Mouse (Mus musculus) stomach, embryonic 16.5 days (tissue): ENCODE measurements at regions not wholly inside any gene's neighbourhood (a gene's known extent, or its start where the extent isn't known, plus 50 kb on each side); places are given as distances from the start of the nearest gene placed in this dataset.
A peak's percentile ranks its signal among the peaks of the same experiment; 100 is the strongest.

Experiments
- ATAC-seq: fragments of 200-750 bp; cut with Nextera tagmentation; 2 replicates; pipeline ENCODE4 v1.8.0; 2017; ENCODE audit warnings: moderate number of reproducible peaks, moderate TSS enrichment; ENCODE audit not compliant: insufficient read depth, low FRiP score
- H3K27ac ChIP-seq: fragments of 300-500 bp; sonication (generic); 2 replicates; pipeline ENCODE4 v1.5.1; 2014; ENCODE audit warnings: low read length
- H3K27me3 ChIP-seq: fragments of 300-500 bp; sonication (generic); 2 replicates; pipeline ENCODE4 v1.6.1; 2014; ENCODE audit warnings: low read length, control low read depth, mixed read lengths; ENCODE audit not compliant: control insufficient read depth, insufficient read depth
- H3K36me3 ChIP-seq: fragments of 300-500 bp; sonication (generic); 2 replicates; pipeline ENCODE4 v1.6.1; 2014; ENCODE audit warnings: low read length; ENCODE audit not compliant: control insufficient read depth, insufficient read depth
- H3K4me1 ChIP-seq: fragments of 300-500 bp; sonication (generic); 2 replicates; pipeline ENCODE4 v1.6.1; 2014; ENCODE audit warnings: low read length, control low read depth, mixed read lengths; ENCODE audit not compliant: control insufficient read depth, insufficient read depth
- H3K4me2 ChIP-seq: fragments of 300-500 bp; sonication (generic); 2 replicates; pipeline ENCODE4 v1.6.1; 2014; ENCODE audit warnings: low read depth, low read length, mixed read lengths
- H3K4me3 ChIP-seq: fragments of 300-500 bp; sonication (generic); replicated peaks from 2 replicates; pipeline ENCODE4 v1.5.1; 2014; ENCODE audit warnings: mild to moderate bottlenecking, low read length
- H3K9ac ChIP-seq: fragments of 300-500 bp; sonication (generic); 2 replicates; pipeline ENCODE4 v1.6.1; 2014; ENCODE audit warnings: low read length
- H3K9me3 ChIP-seq: fragments of 300-500 bp; sonication (generic); replicated peaks from 2 replicates; pipeline ENCODE4 v1.6.1; 2016; ENCODE audit warnings: low read length, control low read depth; ENCODE audit not compliant: control insufficient read depth
- WGBS: fragments of 180-500 bp; shearing (Covaris S2); extraction: QIAGEN DNeasy Blood & Tissue Kit; methylation state at CpG from one replicate; pipeline ENCODE4 v1.1.7; 2014; 5-methylcytosine and 5-hydroxymethylcytosine counted together

DNA sequence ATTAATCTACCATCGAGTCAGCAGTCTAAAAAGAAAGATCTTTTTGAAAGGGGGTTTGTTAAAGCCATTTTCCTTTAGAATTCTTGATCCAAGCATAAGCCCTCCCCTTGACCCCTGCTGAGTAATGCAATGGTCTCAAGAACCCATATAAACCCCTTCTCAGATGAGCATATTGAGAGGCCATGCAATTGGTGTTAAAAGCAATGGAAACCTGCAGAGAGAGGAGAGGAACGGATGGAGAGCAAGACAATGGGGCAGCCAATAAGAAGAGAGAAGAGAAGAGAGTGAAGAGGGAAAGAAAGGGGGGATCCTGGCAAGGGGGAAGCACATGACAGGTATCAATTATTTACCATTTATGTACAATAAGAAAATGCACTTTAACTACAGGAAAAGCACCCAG is 201.7 kb upstream of the Creb1 start:
- Histone ChIP-seq H3K4me2 (no peak overlapping the region), H3K27me3 (no peaks in the 10 kb centered on the region), H3K27ac (no peak overlapping the region), H3K9ac (no peak overlapping the region), H3K36me3 (no peaks in the 10 kb centered on the region), H3K4me3 (no peak overlapping the region), H3K4me1 (no peaks in the 10 kb centered on the region), H3K9me3 (no peaks in the 10 kb centered on the region)
- no peak for ATAC-seq
- WGBS, result 65% methylated on average over 2 of the region's 2 CpGs

DNA sequence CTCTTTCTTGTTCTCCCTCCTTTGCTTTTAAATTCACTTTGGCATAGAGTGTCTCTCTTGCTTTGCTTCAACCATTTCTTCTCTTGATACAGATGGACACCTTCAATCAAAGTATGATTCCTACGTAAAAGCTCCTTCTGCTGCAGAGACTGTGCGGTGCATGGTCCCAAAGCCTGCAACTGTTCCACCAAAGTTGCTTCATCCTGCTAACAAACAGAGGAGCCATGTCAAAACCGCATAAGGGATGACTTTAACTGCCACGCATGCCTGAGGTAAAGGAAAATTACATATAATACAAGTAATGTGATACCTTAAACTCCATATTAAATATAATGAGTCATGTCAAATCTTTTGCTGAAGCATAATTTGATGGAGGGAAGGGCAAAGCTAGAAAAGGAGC is 200.1 kb upstream of the Klf7 start:
- Histone ChIP-seq H3K4me3 (no peak overlapping the region), H3K36me3 (no peaks in the 10 kb centered on the region), H3K4me2 (no peak overlapping the region), H3K9ac (no peak overlapping the region), H3K27me3 (no peaks in the 10 kb centered on the region), H3K27ac (no peak overlapping the region), H3K4me1 (no peaks in the 10 kb centered on the region), H3K9me3 (no peaks in the 10 kb centered on the region)
- no peak for ATAC-seq
- 90% methylated on average over 4 of the region's 4 CpGs for WGBS

DNA sequence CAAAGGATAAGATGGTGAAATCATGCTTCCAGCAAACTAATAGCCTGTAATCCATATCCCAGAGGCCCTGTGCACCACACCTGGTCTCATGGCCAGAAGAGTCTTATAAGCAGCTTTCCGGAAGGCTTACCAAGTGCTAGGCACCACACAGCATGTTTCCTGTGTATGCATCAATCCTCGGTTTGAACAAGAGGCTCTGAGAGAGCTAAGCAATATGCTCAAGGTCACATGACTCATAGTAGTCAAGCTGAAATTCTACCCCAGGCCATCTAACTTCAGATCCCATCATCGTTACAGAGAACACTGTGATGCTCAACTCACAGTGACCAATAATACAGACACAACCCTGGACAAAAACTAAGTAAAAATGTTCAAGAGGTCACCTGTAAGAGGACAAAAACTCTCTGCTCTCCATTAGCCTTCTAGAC is 197.1 kb upstream of the Klf7 start:
- no peaks in the 10 kb centered on the region for H3K36me3 ChIP-seq
- WGBS, result 68% methylated on average over 3 of the region's 3 CpGs
- no peaks in the 10 kb centered on the region for H3K27me3 ChIP-seq
- H3K27ac ChIP-seq, result no peak overlapping the region
- H3K9me3 ChIP-seq, result no peaks in the 10 kb centered on the region
- H3K4me1 ChIP-seq, result no peaks in the 10 kb centered on the region
- no peak overlapping the region for H3K4me2 ChIP-seq
- ATAC-seq, result no peak
- H3K4me3 ChIP-seq, result no peak overlapping the region
- no peak overlapping the region for H3K9ac ChIP-seq

DNA sequence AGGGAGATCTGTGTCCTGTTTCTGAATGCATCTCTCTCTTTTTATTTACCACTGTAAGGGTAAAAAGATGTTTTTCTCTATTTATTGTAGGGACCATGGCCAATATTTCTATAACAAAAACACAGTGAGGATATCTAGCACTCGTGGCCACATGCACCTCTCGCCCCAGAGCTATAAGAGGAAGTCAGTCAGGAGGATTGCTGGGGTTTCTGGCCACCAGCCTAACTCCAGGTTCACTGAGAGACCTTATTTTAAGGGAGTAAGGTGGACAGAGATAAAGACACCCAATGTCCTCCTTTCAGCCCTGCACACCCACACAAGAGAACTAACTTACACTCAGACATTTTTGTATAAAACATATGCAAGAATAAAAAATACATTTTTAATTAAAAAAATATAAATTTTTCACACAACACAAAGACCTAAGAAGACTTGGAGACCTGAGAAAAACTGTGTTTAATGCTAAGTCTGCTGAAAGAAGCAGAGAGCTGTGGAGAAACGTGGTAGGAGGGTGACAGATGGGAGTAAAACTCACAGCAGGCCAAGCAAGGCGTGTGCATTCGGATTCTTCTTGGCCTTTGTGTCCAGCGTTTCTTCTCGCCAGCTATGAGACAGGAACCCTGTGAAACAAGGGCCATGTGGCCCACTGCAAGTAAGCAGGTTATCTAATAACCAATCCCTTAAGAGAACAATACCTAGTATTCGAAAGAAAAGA is 196.5 kb upstream of the Klf7 start:
- Histone ChIP-seq H3K36me3 (no peaks in the 10 kb centered on the region), H3K27ac (no peak overlapping the region), H3K9ac (no peak overlapping the region), H3K9me3 (no peaks in the 10 kb centered on the region), H3K4me3 (no peak overlapping the region), H3K27me3 (no peaks in the 10 kb centered on the region), H3K4me2 (no peak overlapping the region), H3K4me1 (no peaks in the 10 kb centered on the region)
- WGBS, result 72% methylated on average over 8 of the region's 8 CpGs
- ATAC-seq, result no peak

DNA sequence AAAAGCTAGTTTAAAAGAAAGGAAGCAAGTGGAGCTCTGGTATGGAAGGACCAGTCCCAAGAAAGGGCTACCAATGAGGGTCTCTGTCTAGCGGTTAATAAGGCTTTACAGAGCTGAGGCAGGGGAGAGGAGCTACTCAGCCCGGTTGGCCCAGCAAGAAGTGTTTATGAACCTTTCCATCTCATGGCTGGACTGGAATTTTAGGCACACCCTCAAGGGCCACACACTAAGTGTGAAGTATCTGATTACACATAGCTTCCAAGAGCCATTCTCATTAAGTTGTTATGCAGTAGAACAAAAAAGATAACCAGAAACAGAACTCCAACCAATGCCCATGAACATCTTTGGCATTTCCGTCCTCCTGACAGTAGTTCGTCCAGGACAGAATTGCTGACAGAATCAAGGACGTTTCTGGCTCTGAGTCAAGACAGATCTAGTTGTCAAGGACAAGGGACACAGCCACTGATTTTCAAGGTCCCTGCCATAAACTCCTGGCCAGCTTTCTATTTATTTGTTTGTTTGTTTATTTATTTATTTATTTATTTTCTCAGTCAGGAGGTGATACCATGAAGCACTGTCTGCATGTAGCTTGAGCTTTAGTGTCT is 195.1 kb upstream of the Klf7 start:
- Histone ChIP-seq H3K4me1 (no peaks in the 10 kb centered on the region), H3K36me3 (no peaks in the 10 kb centered on the region), H3K4me2 (no peak overlapping the region), H3K9me3 (no peaks in the 10 kb centered on the region), H3K4me3 (no peak overlapping the region), H3K27ac (no peak overlapping the region), H3K9ac (no peak overlapping the region), H3K27me3 (no peaks in the 10 kb centered on the region)
- ATAC-seq, result no peak
- 64% methylated on average over 5 of the region's 5 CpGs for WGBS

DNA sequence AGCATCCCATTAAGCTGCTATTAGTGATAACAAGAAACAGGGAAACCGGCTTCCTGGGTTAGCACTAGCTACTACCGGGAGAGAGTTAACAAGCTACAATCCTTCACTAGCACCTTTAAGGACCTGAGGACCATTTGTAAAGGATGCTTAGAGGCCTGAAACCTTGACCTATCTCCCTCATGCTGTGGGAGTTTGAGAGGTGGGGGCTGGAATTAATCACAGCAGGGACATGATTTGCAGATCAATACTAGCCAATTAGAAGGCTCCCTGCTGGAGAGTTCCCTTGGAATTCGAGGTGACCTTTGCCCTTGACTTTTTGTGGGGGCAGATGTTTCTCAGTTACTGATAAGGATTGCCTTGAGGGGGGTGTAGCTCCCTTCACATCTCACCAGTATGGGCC is 189.3 kb upstream of the Klf7 start:
- Histone ChIP-seq H3K27me3 (no peaks in the 10 kb centered on the region), H3K4me2 (no peak overlapping the region), H3K9me3 (no peaks in the 10 kb centered on the region), H3K4me3 (no peak overlapping the region), H3K36me3 (no peaks in the 10 kb centered on the region), H3K4me1 (no peaks in the 10 kb centered on the region), H3K9ac (no peak overlapping the region), H3K27ac (no peak overlapping the region)
- WGBS, result 34% methylated on average over 3 of the region's 3 CpGs
- no peak for ATAC-seq

DNA sequence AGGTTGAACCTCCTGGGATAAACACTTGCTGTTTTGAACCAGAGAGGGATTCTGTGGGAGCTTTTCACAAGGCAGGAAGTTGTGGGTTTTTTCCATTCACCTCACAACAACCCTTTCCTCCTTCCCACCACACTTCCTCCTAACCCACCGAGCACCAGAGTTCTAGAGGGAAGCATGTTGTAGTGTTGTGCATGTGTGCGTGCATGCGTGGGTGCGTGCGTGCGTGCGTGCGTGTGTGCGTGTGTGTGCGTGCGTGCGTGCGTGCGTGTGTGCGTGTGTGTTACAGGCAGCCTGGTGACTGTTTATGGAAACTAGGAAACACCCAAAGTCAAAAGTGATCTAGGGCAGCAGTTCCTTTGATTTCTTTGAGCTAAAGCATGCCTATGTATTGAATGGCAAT is 186.5 kb upstream of the Klf7 start:
- Histone ChIP-seq H3K36me3 (no peaks in the 10 kb centered on the region), H3K4me1 (peaks cover 13% of the 10 kb centered on the region), H3K4me2 (no peak overlapping the region), H3K27ac (no peak overlapping the region), H3K9me3 (no peaks in the 10 kb centered on the region), H3K27me3 (no peaks in the 10 kb centered on the region), H3K9ac (no peak overlapping the region), H3K4me3 (no peak overlapping the region)
- 87% methylated on average over 15 of the region's 15 CpGs for WGBS
- no peak for ATAC-seq

DNA sequence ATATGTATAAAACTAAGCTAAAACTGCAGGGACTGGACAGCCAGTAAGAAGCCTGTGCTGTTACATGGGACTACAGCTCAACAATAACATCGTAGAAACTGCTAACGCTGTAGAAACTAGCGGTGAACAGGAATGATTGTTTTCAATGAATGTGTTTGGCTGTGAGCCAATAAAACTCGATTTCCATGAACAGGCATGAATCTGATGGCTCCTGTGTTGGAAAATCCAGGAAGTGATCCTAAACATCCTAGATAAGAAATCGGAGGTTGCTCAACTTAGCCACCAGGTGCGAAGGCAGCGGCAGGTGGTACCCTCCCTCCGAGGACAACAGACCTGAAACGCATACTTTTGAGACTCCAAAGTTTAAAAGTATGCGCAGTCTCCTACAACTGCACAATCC is 186.0 kb upstream of the Klf7 start:
- ATAC-seq, result no peak
- Histone ChIP-seq H3K27me3 (no peaks in the 10 kb centered on the region), H3K4me3 (no peak overlapping the region), H3K9me3 (no peaks in the 10 kb centered on the region), H3K36me3 (no peaks in the 10 kb centered on the region), H3K4me1 (peaks cover 13% of the 10 kb centered on the region), H3K9ac (no peak overlapping the region), H3K27ac (peak overlapping the region; percentile 46; the same call in 1 of the 2 replicates), H3K4me2 (peak overlapping the region; percentile 3; the same call in 1 of the 2 replicates)
- WGBS, result 36% methylated on average over 10 of the region's 10 CpGs

DNA sequence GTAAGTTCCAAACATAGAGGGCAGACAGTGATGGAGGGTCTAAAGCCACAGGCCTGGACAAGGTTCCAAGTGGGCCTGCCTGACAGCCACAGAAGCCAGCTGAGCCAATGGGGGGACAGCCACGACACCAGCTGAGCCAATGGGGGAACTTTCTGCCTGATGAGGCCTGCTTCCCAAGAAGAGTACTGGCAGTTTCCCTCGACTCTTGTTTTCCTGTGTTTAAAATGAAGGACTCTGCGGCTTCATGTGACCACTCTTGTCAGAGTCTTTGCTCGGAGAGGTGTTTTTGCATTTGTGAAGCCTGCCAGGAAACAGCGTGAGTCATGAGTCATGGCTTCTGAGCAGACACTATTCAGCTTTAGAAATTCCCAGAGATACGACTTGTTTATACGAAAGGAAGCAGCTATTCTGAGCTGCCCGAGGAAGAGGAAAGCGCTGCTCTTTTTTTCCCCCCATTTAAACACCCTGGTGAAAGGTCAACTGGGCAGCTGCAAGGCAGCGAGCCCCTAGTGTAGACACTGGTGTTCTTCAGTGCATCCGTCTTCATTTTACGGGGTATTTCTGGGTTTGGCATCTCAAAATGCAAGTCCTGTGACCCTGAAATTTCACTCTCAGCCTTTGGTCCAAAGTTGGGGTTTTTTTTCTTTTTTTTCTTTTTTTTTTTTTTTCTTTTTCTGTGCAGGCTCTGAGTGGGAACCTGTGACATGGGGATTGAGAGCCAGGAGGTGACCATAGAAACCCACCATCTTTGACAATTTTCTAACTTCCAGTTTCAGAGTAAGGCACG is 183.5 kb upstream of the Klf7 start:
- ATAC-seq, result peak; percentile 78; the same call in 1 of the 2 replicates
- Histone ChIP-seq H3K27ac (peak overlapping the region; percentile 74), H3K27me3 (no peaks in the 10 kb centered on the region), H3K4me1 (peaks cover 16% of the 10 kb centered on the region), H3K4me2 (0 out of 2 replicates have a peak overlapping the region, but pooled peaks have one; percentile 4), H3K4me3 (no peak overlapping the region), H3K36me3 (no peaks in the 10 kb centered on the region), H3K9ac (0 out of 2 replicates have a peak overlapping the region, but pooled peaks have one; percentile 26), H3K9me3 (no peaks in the 10 kb centered on the region)
- WGBS, result 19% methylated on average over 13 of the region's 13 CpGs
